ENCODE assay signal across 27 mouse cellular contexts in the genomic region with DNA sequence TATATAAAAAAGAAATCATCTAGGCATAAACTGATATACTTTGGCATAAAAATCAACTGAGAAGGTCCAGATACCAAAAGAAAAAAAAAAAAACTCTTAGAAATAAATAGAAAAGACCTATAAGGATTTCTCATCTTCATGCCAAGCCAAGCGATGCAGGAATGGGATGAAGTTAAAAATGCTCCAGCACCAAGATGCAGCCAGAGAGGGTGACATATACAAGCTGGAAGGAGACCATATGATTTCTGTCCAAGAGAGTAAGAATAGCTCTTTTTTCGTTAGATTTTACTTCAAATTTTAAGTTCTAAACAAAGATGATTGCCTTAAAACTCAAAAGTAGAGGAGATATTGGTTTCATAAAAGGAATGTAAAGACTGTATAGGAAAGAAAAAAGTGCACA.
"Had no signal": no experiment of that assay in that cellular context is flagged by ENCODE, and none has a peak within 500 bp of the region (broad histone marks: within the 10 kb centered on the region; RNA-seq: fewer than 3 reads in every experiment).

No protein-coding gene starts in this region.

- H3K4me3 ChIP-seq: embryonic facial prominence, embryonic 10.5 days; embryonic facial prominence, embryonic 12.5 days; embryonic facial prominence, embryonic 13.5 days; embryonic facial prominence, embryonic 15.5 days; erythroblast, embryonic 14.5 days; forebrain, embryonic 10.5 days; forebrain, embryonic 12.5 days; gastrocnemius, adult 2 months; heart, adult 2 months; heart, embryonic 10.5 days; heart, embryonic 12.5 days had no signal

- ATAC-seq: forebrain, embryonic 14.5 days; forebrain, embryonic 16.5 days had no signal

- H3K27me3 ChIP-seq: embryonic facial prominence, embryonic 12.5 days; embryonic facial prominence, embryonic 13.5 days; embryonic facial prominence, embryonic 15.5 days; forebrain, embryonic 12.5 days; heart, embryonic 12.5 days had no signal

- H3K4me2 ChIP-seq: embryonic facial prominence, embryonic 12.5 days; embryonic facial prominence, embryonic 13.5 days; embryonic facial prominence, embryonic 15.5 days; forebrain, embryonic 12.5 days; heart, embryonic 11.5 days; heart, embryonic 12.5 days had no signal

- H3K4me1 ChIP-seq: embryonic facial prominence, embryonic 12.5 days; embryonic facial prominence, embryonic 13.5 days; embryonic facial prominence, embryonic 15.5 days; forebrain, embryonic 12.5 days; heart, embryonic 10.5 days; heart, embryonic 12.5 days had no signal

- DNase-seq: cerebellum, adult 8-10 months; cerebellum, adult 9-10 months; cerebellum, adult 9-11 months; cerebellum, postnatal 10 days; cerebellum, postnatal 14 days; cerebellum, postnatal 25 days; cerebellum, postnatal 36 days; embryo, embryonic 11 days; gastrocnemius, adult 2 months; gastrocnemius, postnatal 10 days; gastrocnemius, postnatal 14 days; gastrocnemius, postnatal 25 days; gastrocnemius, postnatal 36 days; heart, adult 11 months; heart, adult 2 months had no signal

- H3K9me3 ChIP-seq: embryonic facial prominence, embryonic 12.5 days; embryonic facial prominence, embryonic 13.5 days; embryonic facial prominence, embryonic 15.5 days; forebrain, embryonic 12.5 days; heart, embryonic 10.5 days had no signal

- H3K9ac ChIP-seq: embryonic facial prominence, embryonic 12.5 days; embryonic facial prominence, embryonic 13.5 days; embryonic facial prominence, embryonic 15.5 days; forebrain, embryonic 12.5 days; heart, embryonic 12.5 days had no signal

- H3K27ac ChIP-seq: embryonic facial prominence, embryonic 10.5 days; embryonic facial prominence, embryonic 12.5 days; embryonic facial prominence, embryonic 13.5 days; embryonic facial prominence, embryonic 15.5 days; forebrain, embryonic 10.5 days; forebrain, embryonic 12.5 days; gastrocnemius, adult 2 months; heart, adult 2 months; heart, embryonic 10.5 days had no signal
